Mouse (Mus musculus): ENCODE measurements around the gene P3h4. TPM values are rescaled to one million over a fixed set of nuclear protein-coding genes. Genes with fewer than 3 reads are reported as not detected.

P3h4 gene
- polyA plus RNA-seq, 1 experiment from 2014 or later, result 91.1 TPM

DNA sequence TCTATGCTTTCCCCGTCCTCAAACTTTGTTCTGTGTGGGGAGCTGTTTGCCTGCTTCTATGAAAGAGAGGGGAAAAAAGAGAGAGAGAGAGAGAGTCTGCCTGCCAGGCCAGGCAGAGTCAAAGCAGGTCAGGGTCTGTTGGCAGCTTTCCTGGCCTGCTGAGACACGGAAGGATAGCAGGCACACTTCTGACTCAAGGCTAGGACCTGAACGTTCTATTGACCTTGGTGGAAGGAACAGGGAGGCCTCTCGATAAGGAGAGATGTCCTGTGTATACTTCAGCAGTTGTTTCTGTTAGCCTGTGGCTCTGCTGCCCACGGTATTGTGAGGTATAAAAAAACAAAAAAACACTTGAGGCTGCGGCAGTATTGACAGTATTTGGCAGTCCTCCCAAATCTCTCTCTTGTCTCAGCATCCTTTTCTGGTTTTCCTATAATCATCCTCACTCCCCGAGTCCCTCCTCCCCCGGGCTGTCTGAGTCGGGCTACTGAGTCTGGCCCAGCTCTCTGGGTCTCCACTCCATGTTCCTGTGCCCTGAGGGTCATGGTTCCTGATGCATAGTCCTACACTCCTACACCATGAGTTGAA lies 14.1 kb upstream of the P3h4 start:
- Histone ChIP-seq H3K4me3 (replicated peaks) (no peak overlapping the region), H3K27me3 (no peaks in the 10 kb centered on the region), H3K36me3 (peaks cover 43% of the 10 kb centered on the region), H3K9me3 (replicated peaks) (no peaks in the 10 kb centered on the region), H3K4me2 (replicated peaks) (no peak overlapping the region), H3K27ac (replicated peaks) (no peak overlapping the region), H3K4me1 (no peaks in the 10 kb centered on the region), H3K9ac (no peak overlapping the region)
- WGBS, result 54% methylated on average over 9 of the region's 9 CpGs
- no peak for ATAC-seq (ENCODE audit: insufficient number of reproducible peaks, low FRiP score, low TSS enrichment, low read depth)

GRCm38 (mm10) chr11:100426820-100427219 lies 12.2 kb upstream of the P3h4 start:
- Histone ChIP-seq H3K9me3 (replicated peaks) (no peaks in the 10 kb centered on the region), H3K27ac (replicated peaks) (no peak overlapping the region), H3K27me3 (no peaks in the 10 kb centered on the region), H3K4me2 (replicated peaks) (no peak overlapping the region), H3K4me3 (replicated peaks) (no peak overlapping the region), H3K4me1 (no peaks in the 10 kb centered on the region), H3K9ac (no peak overlapping the region), H3K36me3 (peaks cover 52% of the 10 kb centered on the region)
- ATAC-seq (ENCODE audit: insufficient number of reproducible peaks, low FRiP score, low TSS enrichment, low read depth), result no peak
- WGBS, result 89% methylated on average over 3 of the region's 3 CpGs

GRCm38 (mm10) chr11:100425851-100426250 lies 11.2 kb upstream of the P3h4 start:
- ATAC-seq (ENCODE audit: insufficient number of reproducible peaks, low FRiP score, low TSS enrichment, low read depth), result no peak
- WGBS, result 31% methylated on average over 7 of the region's 7 CpGs
- Histone ChIP-seq H3K27me3 (no peaks in the 10 kb centered on the region), H3K9ac (no peak overlapping the region), H3K9me3 (replicated peaks) (no peaks in the 10 kb centered on the region), H3K4me1 (no peaks in the 10 kb centered on the region), H3K36me3 (peaks cover 56% of the 10 kb centered on the region), H3K4me2 (replicated peaks) (no peak overlapping the region), H3K4me3 (replicated peaks) (no peak overlapping the region), H3K27ac (replicated peaks) (no peak overlapping the region)

DNA sequence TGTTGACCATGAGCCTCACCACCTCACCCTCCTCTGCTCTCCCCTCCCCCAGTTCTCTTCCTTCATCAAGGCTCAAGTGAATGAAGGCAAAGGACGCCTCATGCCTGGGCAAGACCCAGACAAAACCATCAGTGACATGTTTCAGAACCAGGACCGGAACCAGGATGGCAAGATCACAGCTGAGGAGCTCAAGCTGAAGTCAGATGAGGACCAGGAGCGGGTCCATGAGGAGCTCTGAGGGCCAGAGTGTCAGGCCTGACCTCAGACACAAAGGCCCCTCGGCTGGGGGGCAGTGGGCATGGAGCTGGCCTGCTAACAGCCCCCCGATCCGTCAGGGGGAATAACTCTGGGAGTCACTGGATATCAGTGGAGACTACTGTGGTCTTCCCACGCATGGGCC lies 9.2 kb upstream of the P3h4 start:
- Histone ChIP-seq H3K27me3 (no peaks in the 10 kb centered on the region), H3K4me3 (replicated peaks) (no peak overlapping the region), H3K36me3 (peaks cover 47% of the 10 kb centered on the region), H3K4me1 (no peaks in the 10 kb centered on the region), H3K9me3 (replicated peaks) (no peaks in the 10 kb centered on the region), H3K4me2 (replicated peaks) (no peak overlapping the region), H3K27ac (replicated peaks) (no peak overlapping the region), H3K9ac (no peak overlapping the region)
- 89% methylated on average over 7 of the region's 7 CpGs for WGBS
- no peak for ATAC-seq (ENCODE audit: insufficient number of reproducible peaks, low FRiP score, low TSS enrichment, low read depth)

DNA sequence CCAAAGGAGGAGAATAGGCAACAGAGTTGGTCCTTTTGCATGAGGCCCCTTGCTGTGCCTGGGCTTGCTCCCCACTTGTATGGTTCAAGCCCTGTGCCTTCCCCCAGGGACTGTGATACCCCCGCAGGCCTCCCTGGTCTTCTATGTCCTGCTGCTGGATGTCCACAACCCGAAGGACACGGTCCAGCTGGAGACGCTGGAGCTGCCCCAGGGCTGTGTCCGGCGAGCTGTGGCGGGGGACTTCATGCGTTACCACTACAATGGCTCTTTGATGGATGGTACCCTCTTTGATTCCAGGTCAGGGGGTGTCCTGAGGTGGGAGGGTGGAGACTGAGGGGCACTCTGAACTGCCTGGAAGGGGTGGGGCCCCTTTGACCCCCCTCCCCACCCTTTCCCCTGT lies 6.9 kb upstream of the P3h4 start:
- H3K27me3 ChIP-seq, result no peaks in the 10 kb centered on the region
- no peak for ATAC-seq (ENCODE audit: insufficient number of reproducible peaks, low FRiP score, low TSS enrichment, low read depth)
- H3K4me3 ChIP-seq (replicated peaks), result no peak overlapping the region
- H3K9ac ChIP-seq, result no peak overlapping the region
- no peak overlapping the region for H3K27ac ChIP-seq (replicated peaks)
- peaks cover 48% of the 10 kb centered on the region for H3K36me3 ChIP-seq
- 61% methylated on average over 8 of the region's 8 CpGs for WGBS
- no peaks in the 10 kb centered on the region for H3K9me3 ChIP-seq (replicated peaks)
- H3K4me2 ChIP-seq (replicated peaks), result no peak overlapping the region
- H3K4me1 ChIP-seq, result peaks cover 14% of the 10 kb centered on the region

DNA sequence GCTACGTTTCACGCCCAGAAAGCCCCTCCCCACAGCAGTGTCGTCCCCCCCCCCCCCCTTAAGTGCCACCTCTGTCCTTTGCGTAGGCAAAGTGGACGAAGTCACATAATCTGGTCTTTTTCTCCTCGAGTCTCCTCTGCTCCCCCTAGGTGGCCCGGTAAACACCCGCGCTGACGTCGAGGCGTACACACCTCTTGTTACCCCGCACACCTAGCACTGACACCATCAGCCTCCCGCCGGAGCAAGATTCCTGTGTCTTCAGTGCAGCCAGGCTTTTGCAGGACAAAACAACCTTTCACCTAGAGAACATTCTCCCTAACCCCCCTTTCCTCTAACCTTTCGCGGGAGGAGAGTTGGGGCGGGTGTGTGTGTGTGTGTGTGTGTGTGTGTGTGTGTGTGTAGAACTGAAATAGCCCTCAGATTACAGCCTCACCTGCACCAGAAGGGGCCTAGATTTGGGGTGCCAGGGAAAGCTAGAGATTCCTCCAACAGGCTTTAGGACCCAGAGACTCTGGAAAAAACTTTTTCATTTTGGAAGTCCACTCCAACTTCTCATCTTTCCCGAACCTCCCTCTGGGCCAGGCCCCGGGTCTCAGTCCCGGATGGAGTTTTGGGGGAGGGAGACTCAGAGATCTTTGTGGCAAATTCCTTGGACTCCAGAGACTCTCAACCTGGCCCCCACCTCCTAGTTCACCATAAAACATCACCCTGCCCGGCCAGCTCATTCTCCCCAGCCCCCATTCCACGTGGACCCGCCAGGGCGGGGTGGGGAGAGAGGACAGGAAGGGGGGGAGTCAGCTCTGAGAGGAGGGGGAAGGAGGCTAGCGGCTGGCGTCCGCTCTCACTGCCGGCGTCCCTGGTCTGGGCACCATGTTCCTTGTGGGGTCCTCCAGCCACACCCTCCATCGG lies 532 bp upstream of the P3h4 start, which contains the start of gene Fkbp10:
TSS of gene Fkbp10 (plus strand) at position 784 of the 909 bp plus-strand sequence.
- Histone ChIP-seq H3K4me2 (replicated peaks) (peak within 1 kb of the TSS; percentile 79), H3K4me1 (peaks cover 60% of the 10 kb centered on the region), H3K27me3 (no peaks in the 10 kb centered on the region), H3K36me3 (peaks cover 5% of the 10 kb centered on the region; the same call in 1 of the 2 replicates), H3K4me3 (replicated peaks) (peak within 1 kb of the TSS; percentile 57), H3K9ac (peak within 1 kb of the TSS; percentile 66), H3K9me3 (replicated peaks) (no peaks in the 10 kb centered on the region), H3K27ac (replicated peaks) (peak within 1 kb of the TSS; percentile 94)
- ATAC-seq (ENCODE audit: insufficient number of reproducible peaks, low FRiP score, low TSS enrichment, low read depth), result peak; percentile 64
- WGBS, result under 1% methylated on average over 31 of the region's 31 CpGs

GRCm38 (mm10) chr11:100413541-100413940 lies 1.1 kb downstream of the P3h4 start:
- 65% methylated on average over 11 of the region's 11 CpGs for WGBS
- Histone ChIP-seq H3K9ac (peak overlapping the region; percentile 66), H3K36me3 (peaks cover 15% of the 10 kb centered on the region), H3K27me3 (no peaks in the 10 kb centered on the region), H3K4me3 (replicated peaks) (peak overlapping the region; percentile 57), H3K27ac (replicated peaks) (no peak overlapping the region; the same call in 1 of the 2 replicates), H3K4me2 (replicated peaks) (peak overlapping the region; percentile 79), H3K4me1 (peaks cover 60% of the 10 kb centered on the region), H3K9me3 (replicated peaks) (no peaks in the 10 kb centered on the region)
- ATAC-seq (ENCODE audit: insufficient number of reproducible peaks, low FRiP score, low TSS enrichment, low read depth), result no peak

GRCm38 (mm10) chr11:100411736-100412135 lies 2.9 kb downstream of the P3h4 start:
- H3K4me1 ChIP-seq, result peaks cover 57% of the 10 kb centered on the region
- H3K36me3 ChIP-seq, result peaks cover 20% of the 10 kb centered on the region
- H3K4me3 ChIP-seq (replicated peaks), result no peak overlapping the region
- H3K9me3 ChIP-seq (replicated peaks), result no peaks in the 10 kb centered on the region
- no peak overlapping the region for H3K9ac ChIP-seq
- H3K27ac ChIP-seq (replicated peaks), result peak overlapping the region; percentile 48; the same call in 1 of the 2 replicates
- 69% methylated on average over 11 of the region's 11 CpGs for WGBS
- ATAC-seq (ENCODE audit: insufficient number of reproducible peaks, low FRiP score, low TSS enrichment, low read depth), result no peak
- no peaks in the 10 kb centered on the region for H3K27me3 ChIP-seq
- peak overlapping the region; percentile 79 for H3K4me2 ChIP-seq (replicated peaks)

- Histone ChIP-seq H3K4me3 (replicated peaks) (no peak overlapping the region), H3K4me2 (replicated peaks) (no peak overlapping the region), H3K36me3 (peaks cover 20% of the 10 kb centered on the region), H3K27me3 (no peaks in the 10 kb centered on the region), H3K4me1 (peaks cover 46% of the 10 kb centered on the region), H3K9ac (no peak overlapping the region), H3K27ac (replicated peaks) (peak overlapping the region; percentile 17; the same call in 1 of the 2 replicates), H3K9me3 (replicated peaks) (no peaks in the 10 kb centered on the region)
- no peak for ATAC-seq (ENCODE audit: insufficient number of reproducible peaks, low FRiP score, low TSS enrichment, low read depth)
- WGBS, result 76% methylated on average over 3 of the region's 3 CpGs
These were observed 5.0 kb downstream of the P3h4 start for GRCm38 (mm10) chr11:100409686-100410085.

- H3K27ac ChIP-seq (replicated peaks), result no peak overlapping the region
These were observed 5.7 kb downstream of the P3h4 start for GRCm38 (mm10) chr11:100408835-100409462.

More at GRCm38 (mm10) chr11:100408835-100409462, 5.7 kb downstream of the P3h4 start:
- Histone ChIP-seq H3K4me1 (peaks cover 46% of the 10 kb centered on the region), H3K9ac (no peak overlapping the region), H3K9me3 (replicated peaks) (no peaks in the 10 kb centered on the region), H3K36me3 (peaks cover 20% of the 10 kb centered on the region), H3K4me3 (replicated peaks) (no peak overlapping the region), H3K27me3 (no peaks in the 10 kb centered on the region), H3K4me2 (replicated peaks) (no peak overlapping the region)
- WGBS, result 90% methylated on average over 12 of the region's 12 CpGs
- ATAC-seq (ENCODE audit: insufficient number of reproducible peaks, low FRiP score, low TSS enrichment, low read depth), result no peak

Measured in embryonic facial prominence, embryonic 15.5 days (tissue).